Mouse (Mus musculus) thymus, adult 2 months (tissue): ENCODE data around the gene 3100002H09Rik.

Experiments
- CTCF ChIP-seq: fragments of 200-500 bp; IDR thresholded peaks from 2 replicates; pipeline ENCODE4 v1.5.1; 2012; ENCODE audit warnings: mild to moderate bottlenecking, control low read depth, low read length, moderate library complexity, borderline replicate concordance; ENCODE audit not compliant: control insufficient read depth, poor library complexity, insufficient read depth; ENCODE audit errors: extremely low read depth
- POLR2A ChIP-seq: fragments of 200-500 bp; IDR thresholded peaks from 2 replicates; pipeline ENCODE4 v1.6.1; 2012; ENCODE audit warnings: mild to moderate bottlenecking, low read length, control low read depth, moderate library complexity; ENCODE audit not compliant: control insufficient read depth, poor library complexity, insufficient read depth; ENCODE audit errors: extremely low read depth

- TF ChIP-seq CTCF (no peak), POLR2A (no peak)
These were observed 18.4 kb downstream of the 3100002H09Rik start for GRCm38 (mm10) chr4:124592241-124592640.
